Mouse (Mus musculus) monocyte, adult 2 months (primary cell): ENCODE data around the gene Gripap1.

Source experiments
- DNase-seq, 2 experiments: peaks; one replicate each; pipeline ENCODE4 v3.0.0; 2022; ENCODE audit warnings: low spot score in 2 of 2, low read depth in 1 of 2

Gripap1 gene

GRCm38 (mm10) chrX:7865786-7866185, 76.2 kb downstream of the Gripap1 start:
- no peak for DNase-seq

GRCm38 (mm10) chrX:7867141-7867540, 77.6 kb downstream of the Gripap1 start:
- DNase-seq = no peak

GRCm38 (mm10) chrX:7868506-7868905, 78.9 kb downstream of the Gripap1 start:
- DNase-seq = no peak

- no peak for DNase-seq
Measured at GRCm38 (mm10) chrX:7869826-7870225, 80.3 kb downstream of the Gripap1 start.
